13 mouse cellular contexts compared by ENCODE assay signal in genomic region chr5:135917327-135918058, GRCm38 (mm10). TPM values are rescaled to one million over a fixed set of nuclear protein-coding genes. Genes with fewer than 3 reads are reported as not detected.
DNase-seq lines count a peak whose midpoint lies in the region; ATAC-seq and TF ChIP-seq lines count a peak whose summit lies in the region.
"Had no signal": no experiment of that assay in that cellular context is flagged by ENCODE, and none has a peak within 500 bp of the region (broad histone marks: within the 10 kb centered on the region; RNA-seq: fewer than 3 reads in every experiment).

No protein-coding gene starts in this region.

- H3K9me3 ChIP-seq in forebrain, postnatal 0 days (ENCODE audit: low read length): no peaks in the 10 kb centered on the region
- peaks cover 3% of the 10 kb centered on the region for H3K9me3 ChIP-seq in forebrain, embryonic 10.5 days
- no peaks in the 10 kb centered on the region for H3K9me3 ChIP-seq in kidney, postnatal 0 days (replicated peaks; ENCODE audit: low read length)
- H3K9me3 ChIP-seq: limb, embryonic 12.5 days; stomach, embryonic 15.5 days had no signal

- no peaks in the 10 kb centered on the region for H3K4me1 ChIP-seq in forebrain, postnatal 0 days (ENCODE audit: insufficient read depth)
- 0 out of 2 replicates have a peak, but pooled peaks cover 5% of the 10 kb centered on the region for H3K4me1 ChIP-seq in forebrain, embryonic 10.5 days
- no peaks in the 10 kb centered on the region; the same call in 1 of the 2 replicates for H3K4me1 ChIP-seq in kidney, postnatal 0 days (replicated peaks; ENCODE audit: insufficient read depth, low read length)
- H3K4me1 ChIP-seq: limb, embryonic 12.5 days; stomach, embryonic 15.5 days had no signal

- H3K27ac ChIP-seq in forebrain, postnatal 0 days (ENCODE audit: low read depth, low read length): no peak overlapping the region
- H3K27ac ChIP-seq in forebrain, embryonic 10.5 days: no peak overlapping the region
- no peak overlapping the region for H3K27ac ChIP-seq in kidney, postnatal 0 days
- H3K27ac ChIP-seq: limb, embryonic 12.5 days; stomach, embryonic 15.5 days had no signal

- H3K9ac ChIP-seq in forebrain, postnatal 0 days: no peak overlapping the region
- H3K9ac ChIP-seq in kidney, postnatal 0 days (ENCODE audit: low read depth, low read length): no peak overlapping the region
- H3K9ac ChIP-seq: limb, embryonic 12.5 days; stomach, embryonic 15.5 days had no signal

- WGBS in forebrain, postnatal 0 days: 94% methylated on average over 8 of the region's 8 CpGs
- 95% methylated on average over 8 of the region's 8 CpGs for WGBS in forebrain, embryonic 10.5 days
- WGBS in kidney, postnatal 0 days: 93% methylated on average over 8 of the region's 8 CpGs

- no peak for DNase-seq in forebrain, postnatal 0 days
- no peak for DNase-seq in forebrain, embryonic 10.5 days (ENCODE audit: extremely low spot score, low spot score)
- DNase-seq in kidney, postnatal 0 days (ENCODE audit: low spot score): no peak
- DNase-seq in kidney, postnatal 10 days: no peak
- DNase-seq in B cell, adult 2 months: peak; percentile 44 to 45
- DNase-seq in R1 (ENCODE audit: low read depth, low spot score): peak; percentile 76
- no peak for DNase-seq in right cerebral cortex, postnatal 4 days
- no peak for DNase-seq in left cerebral cortex, postnatal 36 days (ENCODE audit: low spot score in 2 of 2)
- DNase-seq: kidney, adult 18-20 months; lung, postnatal 14 days had no signal

- ATAC-seq in forebrain, postnatal 0 days: no peak
- ATAC-seq in kidney, postnatal 0 days (replicated peaks; ENCODE audit: low FRiP score, low read depth): no peak

- no peak overlapping the region for H3K4me2 ChIP-seq in forebrain, postnatal 0 days (ENCODE audit: low read depth)
- no peak overlapping the region for H3K4me2 ChIP-seq in kidney, postnatal 0 days (ENCODE audit: low read length)
- H3K4me2 ChIP-seq: limb, embryonic 12.5 days; stomach, embryonic 15.5 days had no signal

- peak; percentile 51 for TF ChIP-seq CTCF in forebrain, postnatal 0 days (IDR thresholded peaks at IDR 0.05; ENCODE audit: low read depth)
- TF ChIP-seq CTCF in kidney, postnatal 0 days (IDR thresholded peaks at IDR 0.05; ENCODE audit: low read depth): peak; percentile 44

- peaks cover 38% of the 10 kb centered on the region for H3K36me3 ChIP-seq in forebrain, postnatal 0 days (ENCODE audit: insufficient read depth)
- H3K36me3 ChIP-seq in forebrain, embryonic 10.5 days (replicated peaks): peaks cover 99% of the 10 kb centered on the region
- H3K36me3 ChIP-seq in kidney, postnatal 0 days (ENCODE audit: insufficient read depth, low read length): peaks cover 16% of the 10 kb centered on the region

- intact Hi-C loops in left cerebral cortex, postnatal 36 days (cut with DNase I): no loop called here

- H3K27me3 ChIP-seq in forebrain, postnatal 0 days (ENCODE audit: insufficient read depth, low read length): no peaks in the 10 kb centered on the region
- no peaks in the 10 kb centered on the region for H3K27me3 ChIP-seq in forebrain, embryonic 10.5 days (ENCODE audit: poor library complexity, severe bottlenecking)
- no peaks in the 10 kb centered on the region for H3K27me3 ChIP-seq in kidney, postnatal 0 days (ENCODE audit: insufficient read depth, low read length)
- H3K27me3 ChIP-seq: limb, embryonic 12.5 days; stomach, embryonic 15.5 days had no signal

- H3K4me3 ChIP-seq in forebrain, postnatal 0 days (ENCODE audit: low read depth, low read length): no peak overlapping the region
- H3K4me3 ChIP-seq in forebrain, embryonic 10.5 days: no peak overlapping the region
- H3K4me3 ChIP-seq in kidney, postnatal 0 days (replicated peaks; ENCODE audit: low read depth, low read length): no peak overlapping the region
- H3K4me3 ChIP-seq: limb, embryonic 12.5 days; stomach, embryonic 15.5 days had no signal

RNA-seq across cellular contexts. Expression of gene Ywhag, which starts 16.9 kb away (rescaled TPM):
- 220 and 286 TPM in 2 replicates for total RNA-seq in forebrain, postnatal 0 days (2014; rRNA removed)
- 603 and 867 TPM in 2 replicates for polyA plus RNA-seq in forebrain, postnatal 0 days (2015; fragmentation: Nextera tagmentation; extraction: Ambion mirVana)
- 264 and 283 TPM in 2 replicates for polyA plus RNA-seq in forebrain, embryonic 10.5 days (2016; fragmentation: Nextera tagmentation; extraction: Ambion mirVana)
- 89.4 and 105 TPM in 2 replicates for polyA plus RNA-seq in kidney, postnatal 0 days (2015; fragmentation: Nextera tagmentation; extraction: Ambion mirVana)
- 1,000 to 10,000 TPM; 1,175 to 1,315 TPM for total RNA-seq in left cerebral cortex, postnatal 36 days (2021)

RNA-seq across cellular contexts. Expression of gene Hspb1, which starts 29.8 kb away (rescaled TPM):
- total RNA-seq in forebrain, postnatal 0 days (2014; rRNA removed): 9.8 and 11.5 TPM in 2 replicates
- polyA plus RNA-seq in forebrain, postnatal 0 days (2015; fragmentation: Nextera tagmentation; extraction: Ambion mirVana): 9.2 and 11.2 TPM in 2 replicates
- 7.2 and 7.6 TPM in 2 replicates for polyA plus RNA-seq in forebrain, embryonic 10.5 days (2016; fragmentation: Nextera tagmentation; extraction: Ambion mirVana)
- 99.9 and 113 TPM in 2 replicates for polyA plus RNA-seq in kidney, postnatal 0 days (2015; fragmentation: Nextera tagmentation; extraction: Ambion mirVana)
- 10 to 100 TPM; 11.6 to 24.2 TPM for total RNA-seq in left cerebral cortex, postnatal 36 days (2021)
- total RNA-seq: neutrophil, adult 5-6 weeks had no signal

RNA-seq across cellular contexts. Expression of gene Ssc4d, which starts 56.8 kb away (rescaled TPM):
- total RNA-seq in forebrain, postnatal 0 days (2014; rRNA removed): 6.5 and 7.0 TPM in 2 replicates
- 2.5 and 4.0 TPM in 2 replicates for polyA plus RNA-seq in forebrain, postnatal 0 days (2015; fragmentation: Nextera tagmentation; extraction: Ambion mirVana)
- polyA plus RNA-seq in forebrain, embryonic 10.5 days (2016; fragmentation: Nextera tagmentation; extraction: Ambion mirVana): 1.7 and 1.9 TPM in 2 replicates
- 6.7 and 7.5 TPM in 2 replicates for polyA plus RNA-seq in kidney, postnatal 0 days (2015; fragmentation: Nextera tagmentation; extraction: Ambion mirVana)
- total RNA-seq in left cerebral cortex, postnatal 36 days (2021): 1 to 10 TPM; 1.4 TPM

Comparison
In these comparisons a context has a peak if more than half of its experiments do, and no peak if none do; other contexts are left out.
1. DNase-seq: peak in B cell, adult 2 months (2 of 2) and R1 (single experiment); none in forebrain, postnatal 0 days (single experiment), forebrain, embryonic 10.5 days (single experiment), kidney, postnatal 0 days (single experiment), kidney, postnatal 10 days (single experiment), right cerebral cortex, postnatal 4 days (single experiment) and left cerebral cortex, postnatal 36 days (0 of 2).